Mouse (Mus musculus): ENCODE results near the gene Ehbp1. TPM values are rescaled to one million over a fixed set of nuclear protein-coding genes. Genes with fewer than 3 reads are reported as not detected.

Ehbp1 gene
- polyA plus RNA-seq, 1 experiment from 2014 or later: 12.3 TPM

- Histone ChIP-seq H3K27me3 (ENCODE audit: low read depth, poor library complexity, severe bottlenecking) (no peaks in the 10 kb centered on the region), H3K27ac (replicated peaks) (no peak overlapping the region), H3K4me3 (no peak overlapping the region), H3K36me3 (peaks cover 11% of the 10 kb centered on the region), H3K4me1 (no peaks in the 10 kb centered on the region), H3K9me3 (replicated peaks) (no peaks in the 10 kb centered on the region; the same call in 1 of the 2 replicates)
- no peak for DNase-seq (ENCODE audit: low spot score)
- WGBS: 88% methylated on average over 3 of the region's 3 CpGs
Observed at GRCm38 (mm10) chr11:22271889-22272288, 70.2 kb downstream of the Ehbp1 start.

DNA sequence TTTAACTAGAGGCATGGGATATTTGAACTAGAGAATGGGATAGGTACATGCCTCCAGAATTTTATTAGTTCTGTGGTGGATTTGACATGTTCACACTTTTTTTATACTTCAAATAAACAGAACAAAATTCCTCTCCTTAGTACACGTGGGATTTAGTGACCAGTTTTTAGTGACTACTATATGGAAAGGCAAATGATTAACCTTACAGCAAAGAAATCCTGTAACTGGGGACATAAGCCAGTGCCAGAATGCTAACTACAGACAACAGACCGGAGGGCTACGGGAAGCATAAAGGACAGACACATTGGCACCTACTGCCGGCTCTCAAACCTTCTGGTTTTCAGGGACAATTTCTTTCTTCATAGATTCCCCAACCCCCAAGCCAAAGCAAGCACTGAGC, 72.4 kb downstream of the Ehbp1 start:
- H3K4me3 ChIP-seq: no peak overlapping the region
- no peaks in the 10 kb centered on the region for H3K27me3 ChIP-seq (ENCODE audit: low read depth, poor library complexity, severe bottlenecking)
- H3K9me3 ChIP-seq (replicated peaks): no peaks in the 10 kb centered on the region
- no peaks in the 10 kb centered on the region for H3K4me1 ChIP-seq
- WGBS: 89% methylated on average over 4 of the region's 4 CpGs
- DNase-seq (ENCODE audit: low spot score): no peak
- no peak overlapping the region for H3K27ac ChIP-seq (replicated peaks)
- H3K36me3 ChIP-seq: no peaks in the 10 kb centered on the region

DNA sequence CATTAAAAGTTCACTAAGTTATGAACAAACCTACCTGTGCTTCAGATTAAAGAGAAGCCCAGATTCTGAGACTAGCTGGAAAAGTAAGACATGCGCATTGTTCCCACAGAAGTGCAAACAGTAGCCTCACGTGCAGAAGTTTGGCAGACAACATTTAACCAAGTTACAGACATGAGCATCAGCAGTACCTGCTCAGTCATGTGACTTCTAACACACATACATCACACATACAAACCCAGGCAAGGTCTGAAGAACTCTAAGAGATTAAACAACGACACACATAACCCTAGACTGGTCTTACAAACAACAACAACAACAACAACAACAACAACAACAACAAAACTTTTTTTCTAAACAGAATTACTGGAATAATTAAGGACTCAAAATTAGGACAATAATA, 72.9 kb downstream of the Ehbp1 start:
- no peak overlapping the region for H3K27ac ChIP-seq (replicated peaks)
- 91% methylated on average over 3 of the region's 3 CpGs for WGBS
- DNase-seq (ENCODE audit: low spot score): no peak

DNA sequence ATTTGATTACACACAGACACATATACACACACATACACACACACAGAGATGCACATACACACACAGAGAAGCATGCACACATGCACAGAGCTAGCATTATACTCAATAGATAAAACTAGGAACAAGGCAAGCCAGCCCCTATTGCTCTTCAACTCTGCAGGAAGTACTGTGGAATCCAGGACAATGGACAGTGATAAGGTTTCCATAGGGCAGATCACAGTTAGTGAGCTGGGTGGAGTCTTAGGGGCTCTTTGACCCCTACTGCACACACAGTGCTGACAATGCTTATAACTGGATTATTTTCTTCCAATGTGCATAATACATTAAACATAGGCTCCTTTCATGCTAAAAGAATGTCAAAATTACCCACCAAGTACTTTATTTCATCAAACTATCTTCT, 75.1 kb downstream of the Ehbp1 start:
- H3K27ac ChIP-seq (replicated peaks): no peak overlapping the region
- DNase-seq (ENCODE audit: low spot score): no peak
- no peak overlapping the region for H3K4me3 ChIP-seq
- H3K27me3 ChIP-seq (ENCODE audit: low read depth, poor library complexity, severe bottlenecking): no peaks in the 10 kb centered on the region
- no peaks in the 10 kb centered on the region for H3K9me3 ChIP-seq (replicated peaks)
- no peaks in the 10 kb centered on the region for H3K4me1 ChIP-seq
- H3K36me3 ChIP-seq: no peaks in the 10 kb centered on the region

More for the DNA sequence above, 72.9 kb downstream of the Ehbp1 start:
- Histone ChIP-seq H3K36me3 (no peaks in the 10 kb centered on the region), H3K9me3 (replicated peaks) (no peaks in the 10 kb centered on the region), H3K4me3 (no peak overlapping the region), H3K4me1 (no peaks in the 10 kb centered on the region), H3K27me3 (ENCODE audit: low read depth, poor library complexity, severe bottlenecking) (no peaks in the 10 kb centered on the region)

DNA sequence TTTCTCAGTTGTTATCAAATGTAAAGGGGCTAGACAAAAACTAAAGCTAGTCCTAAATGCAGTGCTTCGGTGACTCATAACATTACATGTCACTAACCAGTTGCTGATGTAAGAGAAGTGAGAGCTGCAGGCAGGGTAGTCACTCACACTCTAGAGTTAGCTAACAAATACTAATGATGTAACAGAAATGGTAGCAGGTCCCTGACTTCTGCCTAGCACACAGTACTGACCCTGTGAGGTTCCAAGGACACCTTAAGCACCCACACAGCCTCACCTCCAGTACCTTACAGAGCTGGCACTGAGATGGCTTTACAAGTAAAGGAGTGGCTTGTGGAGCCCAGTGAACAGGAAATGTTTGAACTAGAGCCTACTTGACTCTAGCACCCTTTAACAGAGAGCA, 86.7 kb downstream of the Ehbp1 start:
- H3K9me3 ChIP-seq (replicated peaks): peaks cover 5% of the 10 kb centered on the region; the same call in 1 of the 2 replicates
- no peaks in the 10 kb centered on the region for H3K27me3 ChIP-seq (ENCODE audit: low read depth, poor library complexity, severe bottlenecking)
- DNase-seq (ENCODE audit: low spot score): no peak
- no peak overlapping the region for H3K4me3 ChIP-seq
- H3K4me1 ChIP-seq: no peaks in the 10 kb centered on the region
- 94% methylated on average over 1 of the region's 1 CpGs for WGBS
- no peaks in the 10 kb centered on the region for H3K36me3 ChIP-seq
- H3K27ac ChIP-seq (replicated peaks): no peak overlapping the region

- WGBS: 85% methylated on average over 2 of the region's 2 CpGs
- no peaks in the 10 kb centered on the region for H3K36me3 ChIP-seq
- H3K4me3 ChIP-seq: no peak overlapping the region
- peaks cover 9% of the 10 kb centered on the region; the same call in 1 of the 2 replicates for H3K9me3 ChIP-seq (replicated peaks)
- DNase-seq (ENCODE audit: low spot score): no peak
- H3K4me1 ChIP-seq: no peaks in the 10 kb centered on the region
- no peaks in the 10 kb centered on the region for H3K27me3 ChIP-seq (ENCODE audit: low read depth, poor library complexity, severe bottlenecking)
- no peak overlapping the region for H3K27ac ChIP-seq (replicated peaks)
Observed at GRCm38 (mm10) chr11:22249363-22249762, 92.7 kb downstream of the Ehbp1 start.

DNA sequence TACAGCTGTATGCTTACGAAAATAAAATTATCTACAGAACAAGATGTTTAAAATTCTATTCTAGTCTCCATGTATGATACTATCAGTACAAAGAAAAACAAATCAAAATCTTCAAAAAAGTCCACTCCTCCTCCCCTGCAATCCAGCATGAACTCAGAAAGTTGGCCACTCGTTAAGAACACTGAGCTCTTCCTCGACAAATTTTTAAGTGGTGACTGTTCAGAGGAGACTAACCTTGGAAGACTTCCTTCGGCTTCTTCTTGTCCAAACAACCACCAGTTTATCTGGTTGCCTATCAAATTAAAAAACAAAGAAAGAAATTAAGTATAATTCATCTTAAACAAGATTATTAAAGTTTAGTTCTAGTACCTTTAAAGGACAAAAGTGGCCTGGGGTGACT, 94.4 kb downstream of the Ehbp1 start:
- 89% methylated on average over 4 of the region's 4 CpGs for WGBS
- Histone ChIP-seq H3K4me1 (no peaks in the 10 kb centered on the region), H3K27me3 (ENCODE audit: low read depth, poor library complexity, severe bottlenecking) (no peaks in the 10 kb centered on the region), H3K9me3 (replicated peaks) (peaks cover 9% of the 10 kb centered on the region; the same call in 1 of the 2 replicates), H3K36me3 (no peaks in the 10 kb centered on the region), H3K4me3 (no peak overlapping the region), H3K27ac (replicated peaks) (no peak overlapping the region)
- no peak for DNase-seq (ENCODE audit: low spot score)

DNA sequence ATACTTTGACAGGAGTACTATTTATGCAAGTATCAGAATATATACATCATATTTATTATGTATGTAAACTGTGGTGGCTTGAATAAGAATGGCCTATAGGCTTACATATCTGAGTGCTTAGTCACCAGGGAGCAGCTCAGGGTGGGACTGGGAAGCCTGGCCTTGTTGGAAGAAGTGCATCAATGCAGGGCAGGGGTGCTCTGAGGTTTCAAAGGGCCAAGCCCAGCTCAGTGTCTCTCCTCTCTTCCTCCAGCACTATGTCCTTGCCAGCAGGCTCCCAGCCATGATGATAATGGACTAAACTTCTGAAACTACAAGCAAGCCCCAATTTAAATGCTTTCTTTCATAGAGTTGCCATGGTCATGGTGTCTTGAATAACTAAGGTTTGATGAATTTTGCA, 95.0 kb downstream of the Ehbp1 start:
- Histone ChIP-seq H3K27ac (replicated peaks) (no peak overlapping the region), H3K36me3 (no peaks in the 10 kb centered on the region), H3K9me3 (replicated peaks) (peaks cover 9% of the 10 kb centered on the region; the same call in 1 of the 2 replicates), H3K4me3 (no peak overlapping the region), H3K27me3 (ENCODE audit: low read depth, poor library complexity, severe bottlenecking) (no peaks in the 10 kb centered on the region), H3K4me1 (no peaks in the 10 kb centered on the region)
- no peak for DNase-seq (ENCODE audit: low spot score)

GRCm38 (mm10) chr11:22235558-22235957, 106.5 kb downstream of the Ehbp1 start:
- no peaks in the 10 kb centered on the region for H3K9me3 ChIP-seq (replicated peaks)
- 91% methylated on average over 5 of the region's 5 CpGs for WGBS
- H3K36me3 ChIP-seq: peaks cover 6% of the 10 kb centered on the region
- H3K27ac ChIP-seq (replicated peaks): no peak overlapping the region
- DNase-seq (ENCODE audit: low spot score): no peak
- no peak overlapping the region for H3K4me3 ChIP-seq
- H3K27me3 ChIP-seq (ENCODE audit: low read depth, poor library complexity, severe bottlenecking): no peaks in the 10 kb centered on the region
- no peaks in the 10 kb centered on the region for H3K4me1 ChIP-seq

GRCm38 (mm10) chr11:22234739-22235138, 107.4 kb downstream of the Ehbp1 start:
- H3K4me3 ChIP-seq: no peak overlapping the region
- H3K27ac ChIP-seq (replicated peaks): no peak overlapping the region
- H3K9me3 ChIP-seq (replicated peaks): no peaks in the 10 kb centered on the region
- WGBS: 64% methylated on average over 1 of the region's 1 CpGs
- no peak for DNase-seq (ENCODE audit: low spot score)
- H3K27me3 ChIP-seq (ENCODE audit: low read depth, poor library complexity, severe bottlenecking): no peaks in the 10 kb centered on the region
- H3K36me3 ChIP-seq: peaks cover 6% of the 10 kb centered on the region
- H3K4me1 ChIP-seq: no peaks in the 10 kb centered on the region

DNA sequence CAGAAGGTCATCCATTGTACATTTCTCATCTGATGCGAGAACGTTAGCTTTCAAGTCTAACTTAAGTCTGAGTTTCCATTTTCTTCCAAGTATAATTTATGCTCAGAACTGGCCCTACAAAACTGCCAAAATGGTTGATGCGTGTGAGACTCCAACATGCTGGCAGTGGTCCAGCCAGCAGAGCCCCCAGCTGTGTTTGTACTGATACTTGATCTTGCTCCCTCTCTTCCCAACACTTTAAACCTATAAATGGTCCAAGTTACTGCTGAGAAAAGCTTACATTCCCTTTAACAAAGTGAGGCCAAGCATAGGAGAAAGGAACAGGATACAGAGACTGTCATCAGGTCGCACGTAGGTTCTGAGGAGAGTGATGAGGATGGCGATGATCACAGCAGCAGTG, 111.2 kb downstream of the Ehbp1 start:
- DNase-seq (ENCODE audit: low spot score): no peak
- H3K36me3 ChIP-seq: no peaks in the 10 kb centered on the region
- WGBS: 94% methylated on average over 6 of the region's 6 CpGs
- no peak overlapping the region for H3K27ac ChIP-seq (replicated peaks)
- no peaks in the 10 kb centered on the region for H3K27me3 ChIP-seq (ENCODE audit: low read depth, poor library complexity, severe bottlenecking)
- H3K4me3 ChIP-seq: no peak overlapping the region
- H3K9me3 ChIP-seq (replicated peaks): no peaks in the 10 kb centered on the region
- no peaks in the 10 kb centered on the region for H3K4me1 ChIP-seq

GRCm38 (mm10) chr11:22225619-22226018, 116.5 kb downstream of the Ehbp1 start:
- H3K36me3 ChIP-seq: no peaks in the 10 kb centered on the region
- H3K27ac ChIP-seq (replicated peaks): no peak overlapping the region
- no peak overlapping the region for H3K4me3 ChIP-seq
- 48% methylated on average over 2 of the region's 2 CpGs for WGBS
- no peaks in the 10 kb centered on the region for H3K27me3 ChIP-seq (ENCODE audit: low read depth, poor library complexity, severe bottlenecking)
- no peaks in the 10 kb centered on the region for H3K4me1 ChIP-seq
- DNase-seq (ENCODE audit: low spot score): no peak
- no peaks in the 10 kb centered on the region for H3K9me3 ChIP-seq (replicated peaks)

DNA sequence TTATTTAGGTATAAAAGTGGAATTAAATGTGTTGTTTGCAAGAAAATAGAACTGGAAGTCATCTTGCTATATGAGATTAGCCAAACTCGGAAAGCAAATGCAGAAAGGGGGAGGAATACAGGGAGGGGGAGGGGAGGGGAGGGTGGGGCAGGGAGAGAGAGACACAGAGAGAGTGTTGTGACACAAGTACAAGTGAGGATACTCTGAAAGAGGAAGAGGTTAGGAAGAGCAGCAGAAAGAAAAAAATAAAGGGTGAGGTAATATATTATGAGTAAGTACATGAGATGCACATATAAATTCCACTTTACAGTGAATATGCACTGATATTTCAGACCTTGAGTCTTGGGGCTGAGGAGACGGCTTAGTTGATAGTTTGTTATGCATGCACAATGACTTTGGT, 123.9 kb downstream of the Ehbp1 start:
- no peak overlapping the region for H3K4me3 ChIP-seq
- H3K9me3 ChIP-seq (replicated peaks): no peaks in the 10 kb centered on the region
- H3K4me1 ChIP-seq: peaks cover 9% of the 10 kb centered on the region
- DNase-seq (ENCODE audit: low spot score): no peak
- WGBS: 72% methylated on average over 2 of the region's 2 CpGs
- H3K27ac ChIP-seq (replicated peaks): no peak overlapping the region
- H3K27me3 ChIP-seq (ENCODE audit: low read depth, poor library complexity, severe bottlenecking): no peaks in the 10 kb centered on the region
- no peaks in the 10 kb centered on the region for H3K36me3 ChIP-seq

DNA sequence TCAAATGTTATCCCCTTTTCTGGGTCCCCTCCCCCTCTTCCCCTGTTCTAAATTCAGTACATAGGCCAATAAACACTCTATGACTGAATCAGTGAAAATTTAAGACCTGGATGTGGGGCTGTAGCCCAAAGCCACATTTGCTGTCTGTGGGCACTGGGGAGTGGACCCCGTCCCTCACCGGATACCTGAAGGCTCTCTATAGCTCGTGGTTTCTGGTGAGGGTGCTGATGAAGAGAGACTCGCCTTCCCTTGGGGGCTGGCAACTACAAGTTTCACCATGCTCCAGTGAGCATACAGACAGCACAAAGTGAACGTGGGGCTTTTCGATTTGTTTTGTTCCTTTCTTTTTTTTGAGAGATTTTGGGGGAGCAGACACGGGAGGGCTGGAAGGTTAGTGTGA, 125.2 kb downstream of the Ehbp1 start:
- no peaks in the 10 kb centered on the region for H3K9me3 ChIP-seq (replicated peaks)
- no peak overlapping the region for H3K4me3 ChIP-seq
- WGBS: 52% methylated on average over 7 of the region's 7 CpGs
- H3K27ac ChIP-seq (replicated peaks): no peak overlapping the region
- no peaks in the 10 kb centered on the region for H3K36me3 ChIP-seq
- no peaks in the 10 kb centered on the region for H3K27me3 ChIP-seq (ENCODE audit: low read depth, poor library complexity, severe bottlenecking)
- DNase-seq (ENCODE audit: low spot score): no peak
- H3K4me1 ChIP-seq: peaks cover 9% of the 10 kb centered on the region
